Mouse (Mus musculus) MEL (cell line): Measurements from ENCODE around the gene Scn8a.

ENCODE experiments used
- CTCF ChIP-seq, 3 experiments: IDR thresholded peaks in 2 of 3; conservative IDR thresholded peaks in 1 of 3; 2 replicates each; pipeline ENCODE4 v1.5.1; 2011 to 2012; ENCODE audit warnings: low read length in 3 of 3, low read depth in 2 of 3, mild to moderate bottlenecking in 2 of 3, improper control_type of control experiment in 1 of 3, inconsistent platforms in 1 of 3, mixed read lengths in 1 of 3, moderate library complexity in 1 of 3; ENCODE audit not compliant: control insufficient read depth in 1 of 3, insufficient read depth in 1 of 3, poor library complexity in 1 of 3, severe bottlenecking in 1 of 3
- ELF1 ChIP-seq: IDR thresholded peaks from 2 replicates; pipeline ENCODE4 v1.6.1; 2014; ENCODE audit warnings: low read depth, mild to moderate bottlenecking, inconsistent platforms, low read length, improper control_type of control experiment, moderate library complexity
- EP300 ChIP-seq, 2 experiments: IDR thresholded peaks; 2 replicates each; pipeline ENCODE4 v1.6.1; 2011; ENCODE audit warnings: improper control_type of control experiment in 2 of 2, low read length in 2 of 2, low read depth in 1 of 2, mild to moderate bottlenecking in 1 of 2
- ETS1 ChIP-seq: IDR thresholded peaks from 2 replicates; pipeline ENCODE4 v1.6.1; 2012; ENCODE audit warnings: low read depth, mild to moderate bottlenecking, inconsistent platforms, low read length, improper control_type of control experiment, moderate library complexity
- JUND ChIP-seq: IDR thresholded peaks from 2 replicates; pipeline ENCODE4 v1.6.1; 2011; ENCODE audit warnings: low read depth, mild to moderate bottlenecking, improper control_type of control experiment, low read length
- MAFK ChIP-seq: IDR thresholded peaks from 2 replicates; pipeline ENCODE4 v1.6.1; 2011; ENCODE audit warnings: low read depth, mild to moderate bottlenecking, low read length, improper control_type of control experiment, borderline replicate concordance
- MAX ChIP-seq: IDR thresholded peaks from 2 replicates; pipeline ENCODE4 v1.6.1; 2011; ENCODE audit warnings: low read length, improper control_type of control experiment
- MYC ChIP-seq: IDR thresholded peaks from 2 replicates; pipeline ENCODE4 v1.6.1; 2011; ENCODE audit warnings: low read depth, mild to moderate bottlenecking, low read length, improper control_type of control experiment, moderate library complexity
- TAL1 ChIP-seq: IDR thresholded peaks from 2 replicates; pipeline ENCODE4 v1.6.1; 2012; ENCODE audit warnings: mild to moderate bottlenecking, inconsistent platforms, low read length, moderate library complexity, mixed read lengths
- USF1 ChIP-seq: IDR thresholded peaks from 2 replicates; pipeline ENCODE4 v1.6.1; 2014; ENCODE audit warnings: low read depth, mild to moderate bottlenecking, inconsistent platforms, low read length, improper control_type of control experiment, moderate library complexity

- TF ChIP-seq EP300 (IDR thresholded peaks at IDR 0.05; ENCODE audit: low read depth in 1 of 2, low read length in 2 of 2) (no peak), MYC (no peak), ELF1 (no peak), TAL1 (no peak), MAX (no peak), CTCF (IDR thresholded peaks at IDR 0.05 in 2 of 3, conservative IDR thresholded peaks at IDR 0.05 in 1 of 3; ENCODE audit: control insufficient read depth in 1 of 3, insufficient read depth in 1 of 3, low read depth in 2 of 3, low read length in 3 of 3, poor library complexity in 1 of 3, severe bottlenecking in 1 of 3) (no peak), JUND (no peak), ETS1 (no peak), MAFK (no peak), USF1 (no peak)
Observed at GRCm38 (mm10) chr15:101059570-101060279, 190.1 kb downstream of the Scn8a start.
